Mouse (Mus musculus) gonadal fat pad, adult 2 months (tissue): ENCODE measurements around the gene Apol8. TPM values are rescaled to one million over a fixed set of nuclear protein-coding genes. Genes with fewer than 3 reads are reported as not detected.
"Not testable (repeated sequence)": the region's sequence is repeated elsewhere in the genome, so short reads cannot be mapped to it uniquely, and the experiment has no call there.

ENCODE experiments used
- DNase-seq: peaks from one replicate; pipeline ENCODE4 v3.0.0-alpha.2; 2012; ENCODE audit warnings: low read depth
- polyA plus RNA-seq: library from polyadenylated mRNA; depleted of rRNA; stranded (reverse); fragments of >200 nt; gene quantifications from 2 replicates; pipeline ENCODE4 v1.2.3, GENCODE M21; 2012

Apol8 gene
- polyA plus RNA-seq, 1 experiment, result 0.07 TPM

DNA sequence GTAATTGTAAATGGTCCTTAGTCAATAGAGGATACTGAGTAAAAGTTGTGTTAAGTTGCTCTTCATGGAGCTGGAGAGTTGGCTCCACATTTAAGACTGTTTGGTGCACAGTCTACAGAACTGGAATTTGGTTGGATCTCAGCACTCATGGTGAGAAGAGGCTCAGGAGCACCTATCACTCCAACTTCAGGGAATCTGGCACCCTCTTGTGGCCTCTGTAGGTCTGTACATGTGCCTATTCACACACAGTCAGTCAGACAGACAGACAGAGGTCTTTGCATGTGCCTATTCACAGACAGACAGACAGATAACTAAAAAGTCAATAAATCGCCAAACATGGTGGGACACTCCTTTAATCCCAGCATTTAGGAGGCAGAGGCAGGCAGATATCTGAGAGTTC is 6.3 kb downstream of the Apol8 start:
- no peak for DNase-seq

DNA sequence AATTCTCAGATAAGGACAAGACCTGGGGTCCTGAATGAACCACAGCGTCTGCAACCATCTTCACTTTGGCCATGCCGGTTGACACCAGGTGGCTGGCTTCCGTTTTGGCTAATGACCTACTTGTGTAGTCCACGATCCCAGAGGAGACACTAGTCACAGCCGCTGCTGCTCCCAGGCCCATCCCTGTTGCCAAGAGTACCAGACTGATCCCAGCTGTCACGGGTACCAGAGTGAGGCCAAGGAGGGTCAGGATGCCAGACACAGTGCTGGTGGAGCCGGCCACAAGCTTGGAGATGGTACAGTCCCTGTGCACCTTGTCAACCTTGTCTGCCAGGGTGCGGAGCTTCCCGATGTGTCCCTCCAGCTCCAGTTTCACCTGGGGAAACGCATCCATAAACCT is 7.1 kb downstream of the Apol8 start:
- DNase-seq, result no peak

DNA sequence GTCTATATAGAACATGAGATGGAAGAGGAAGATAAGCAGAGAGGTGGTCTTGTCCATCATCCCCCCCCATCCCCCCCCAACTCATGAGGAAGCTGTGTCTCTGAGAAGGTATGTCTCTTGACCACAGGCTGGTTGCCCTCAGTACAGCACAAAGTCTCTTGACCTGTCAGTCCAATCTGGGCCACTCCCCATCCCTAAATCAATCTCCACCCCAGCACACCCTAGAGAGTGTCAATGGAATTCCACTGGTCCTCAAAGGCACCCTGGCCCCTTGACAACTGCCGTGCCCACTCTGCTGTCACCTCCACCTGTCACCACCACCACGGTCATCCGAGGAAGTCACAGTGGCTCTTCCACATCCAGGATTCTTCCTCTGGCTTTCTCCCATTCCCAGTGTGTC is 8.4 kb downstream of the Apol8 start:
- no peak for DNase-seq

DNA sequence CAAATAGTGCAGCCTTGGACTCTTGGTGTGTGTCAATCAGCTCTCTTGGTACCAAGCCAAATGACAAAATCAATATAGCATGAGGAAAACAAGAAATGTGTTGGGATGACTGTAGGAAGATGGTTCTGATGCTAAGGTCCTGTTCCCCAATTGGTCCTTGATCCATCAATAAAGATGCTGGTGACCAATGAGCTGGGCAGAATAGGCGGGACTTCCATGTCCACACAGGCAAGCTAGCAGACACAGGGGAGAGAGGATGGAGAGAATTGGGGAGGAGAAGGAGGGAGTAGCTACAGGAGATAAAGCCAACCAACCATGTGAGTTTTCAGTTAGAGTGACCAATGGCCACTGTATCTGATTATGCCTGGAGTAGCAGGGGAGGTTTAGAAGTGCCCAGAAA is 10.5 kb downstream of the Apol8 start:
- DNase-seq, result no peak

DNA sequence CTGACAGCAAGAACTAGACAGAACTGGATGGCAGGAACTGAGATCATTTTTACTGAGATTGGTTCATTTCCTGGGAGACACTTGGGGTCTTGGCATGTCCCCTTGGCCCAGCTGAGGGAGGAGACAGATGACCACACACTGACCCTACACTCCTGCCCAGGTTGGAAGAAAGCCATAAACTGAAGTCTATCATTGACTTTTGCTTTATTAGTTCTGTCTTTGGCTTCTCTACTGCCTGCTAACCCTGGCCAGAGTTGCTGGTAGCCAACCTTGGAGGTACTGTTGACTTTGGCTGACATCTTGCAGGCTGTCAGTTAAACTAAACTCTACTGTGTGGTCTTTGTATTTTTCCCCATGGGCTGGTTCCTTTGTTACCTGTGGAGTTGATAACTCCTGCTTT is 11.7 kb downstream of the Apol8 start:
- no peak for DNase-seq

DNA sequence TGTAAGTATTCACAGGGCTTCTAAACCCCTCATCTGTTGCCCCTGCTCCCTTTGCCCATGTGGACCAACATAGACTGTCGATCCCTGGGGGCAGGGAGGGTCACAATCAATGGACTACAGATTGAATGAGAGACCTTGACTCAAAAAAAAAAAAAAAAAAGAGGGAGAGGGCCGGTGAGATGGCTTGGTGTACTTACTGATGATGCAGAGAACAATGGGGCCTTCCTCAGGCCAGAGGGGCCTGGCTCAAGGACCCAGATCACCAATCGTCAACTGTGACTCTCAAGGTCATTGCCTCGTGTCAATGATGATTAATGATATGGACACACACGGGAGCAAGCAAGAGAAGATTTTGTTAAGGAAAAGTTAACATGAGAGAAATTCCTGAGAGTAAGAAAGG is 12.2 kb downstream of the Apol8 start:
- no peak for DNase-seq

DNA sequence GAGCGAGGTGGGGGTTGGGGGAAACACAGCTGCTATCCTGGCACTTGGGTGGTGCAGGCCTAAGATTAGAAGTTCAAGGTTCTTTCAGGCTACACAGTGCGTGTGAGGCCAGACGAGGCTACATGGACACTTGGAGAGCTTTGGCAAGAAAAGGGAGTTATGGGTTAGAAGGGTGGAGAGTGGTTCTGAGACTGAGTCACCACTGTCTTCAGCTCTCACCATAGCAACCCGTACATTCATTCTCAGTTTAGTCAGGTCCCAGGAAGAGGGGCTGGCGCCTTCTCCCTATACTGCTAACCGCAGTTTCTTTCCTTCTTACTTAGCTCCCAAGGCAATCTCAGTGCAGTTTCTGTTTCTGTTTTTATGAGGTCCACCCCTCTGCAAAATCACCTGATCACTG is 15.2 kb downstream of the Apol8 start:
- not testable (repeated sequence) for DNase-seq

DNA sequence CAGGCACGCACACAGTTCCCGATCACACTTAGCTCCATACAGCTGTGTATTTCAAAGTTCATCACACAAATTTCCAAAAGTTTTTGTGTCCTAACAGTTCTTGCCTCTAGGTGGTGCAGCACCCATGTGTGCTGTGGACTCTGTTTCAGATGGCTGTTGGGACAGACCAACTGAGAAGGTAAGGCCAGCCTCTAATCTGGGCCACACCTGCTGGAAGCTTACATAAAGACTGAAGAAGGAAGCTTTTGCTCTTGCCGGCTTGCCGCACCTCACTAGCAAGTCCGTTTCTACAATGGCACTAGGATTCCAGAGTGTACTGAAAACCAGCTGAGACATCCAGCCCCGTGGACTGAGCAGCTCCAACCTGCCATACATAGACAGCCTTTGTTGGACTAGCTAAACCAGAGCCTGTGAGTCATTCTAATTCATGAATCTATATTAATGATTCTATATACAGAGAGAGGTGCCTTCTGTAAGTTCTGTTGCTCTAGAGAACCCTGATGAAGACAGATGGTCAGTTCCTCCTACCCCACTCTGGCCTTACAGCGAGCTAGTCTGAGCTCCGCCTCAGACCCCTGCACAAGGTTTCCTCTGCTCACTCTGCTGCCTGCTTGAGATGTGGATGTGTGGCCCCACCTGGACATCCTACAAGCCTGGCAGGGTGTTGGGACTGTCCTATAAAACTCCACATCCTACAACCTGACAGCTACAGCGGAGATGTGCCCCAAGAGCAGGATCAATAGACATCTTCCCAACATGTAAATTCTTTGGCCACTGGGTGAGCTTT is 16.1 kb downstream of the Apol8 start:
- DNase-seq, result no peak

DNA sequence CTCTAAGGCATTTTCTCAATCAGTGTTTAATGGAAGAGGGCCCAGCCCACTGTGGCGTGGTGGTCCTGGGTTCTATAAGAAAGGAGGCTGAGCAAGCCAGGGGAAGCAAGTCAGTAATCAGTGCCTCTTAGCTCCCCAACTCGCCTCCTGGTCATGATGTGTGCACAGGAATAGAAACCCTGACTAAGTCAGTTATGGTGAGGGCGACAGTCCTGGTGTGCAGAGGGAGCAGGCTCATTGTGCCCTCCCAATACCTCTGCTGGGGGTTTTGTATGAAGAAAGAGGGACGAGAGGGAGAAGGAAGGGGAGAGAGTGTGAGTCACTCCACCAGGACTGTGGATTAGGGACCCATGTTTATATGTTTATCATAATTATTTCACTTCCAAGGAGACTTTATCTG is 22.9 kb downstream of the Apol8 start:
- not testable (repeated sequence) for DNase-seq

DNA sequence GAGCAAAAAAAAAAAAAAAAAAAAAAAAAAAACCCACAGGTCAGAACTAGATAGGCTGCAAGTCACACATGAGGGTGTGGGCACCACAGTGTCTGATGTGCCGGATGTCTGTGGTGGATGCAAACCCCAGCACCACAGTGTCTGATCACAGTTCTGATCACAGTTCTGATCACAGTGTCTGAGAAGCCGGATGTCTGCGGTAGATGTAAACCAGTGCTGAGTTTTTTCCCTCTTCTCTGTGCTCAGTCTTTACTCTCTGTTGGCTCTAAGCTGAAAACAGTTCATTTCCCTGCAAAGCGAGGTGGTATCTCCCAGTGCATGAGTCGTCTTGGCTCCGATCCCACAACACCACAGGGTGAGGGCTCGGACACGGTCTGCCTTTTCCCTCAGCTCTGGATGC is 23.4 kb downstream of the Apol8 start:
- not testable (repeated sequence) for DNase-seq

DNA sequence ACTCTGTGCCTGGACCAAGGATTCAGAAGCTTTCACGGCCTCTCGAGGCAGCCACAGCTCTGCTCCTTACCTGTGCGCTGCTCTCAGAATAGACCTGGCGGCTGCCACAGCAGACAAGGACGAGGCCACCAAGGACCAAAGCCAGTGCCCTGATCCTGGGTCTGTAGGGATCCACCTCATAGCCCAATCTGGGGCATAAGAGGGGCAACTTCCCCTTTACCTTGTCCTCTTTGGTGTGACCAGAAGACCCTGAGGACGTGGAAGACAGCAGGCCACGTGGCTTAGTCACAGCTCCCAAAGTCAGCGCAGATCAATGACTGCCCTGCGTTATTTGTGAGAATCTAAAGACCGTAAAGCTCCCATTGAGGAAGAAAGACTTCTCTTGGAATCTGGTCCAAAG is 24.0 kb downstream of the Apol8 start:
- not testable (repeated sequence) for DNase-seq

DNA sequence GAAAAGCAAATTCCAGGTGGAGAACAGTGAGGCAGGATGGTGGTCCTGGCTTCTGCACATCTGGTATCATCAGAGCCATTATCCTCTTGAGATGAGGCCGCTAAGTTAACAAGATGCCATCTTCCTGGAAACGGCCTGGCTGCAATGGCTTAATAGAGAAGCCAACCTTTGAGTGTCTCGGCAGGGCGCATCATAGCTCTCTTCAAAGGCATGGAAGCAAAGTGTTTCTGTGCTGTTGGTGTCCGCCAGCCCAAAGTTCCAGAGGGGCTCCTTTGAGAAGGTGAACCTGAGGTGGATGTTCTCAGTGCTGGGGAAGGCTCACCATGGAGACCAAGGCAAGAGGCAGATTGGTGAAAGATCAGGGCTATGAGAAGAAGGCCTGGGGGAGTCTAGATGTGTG is 25.2 kb downstream of the Apol8 start:
- DNase-seq, result no peak

DNA sequence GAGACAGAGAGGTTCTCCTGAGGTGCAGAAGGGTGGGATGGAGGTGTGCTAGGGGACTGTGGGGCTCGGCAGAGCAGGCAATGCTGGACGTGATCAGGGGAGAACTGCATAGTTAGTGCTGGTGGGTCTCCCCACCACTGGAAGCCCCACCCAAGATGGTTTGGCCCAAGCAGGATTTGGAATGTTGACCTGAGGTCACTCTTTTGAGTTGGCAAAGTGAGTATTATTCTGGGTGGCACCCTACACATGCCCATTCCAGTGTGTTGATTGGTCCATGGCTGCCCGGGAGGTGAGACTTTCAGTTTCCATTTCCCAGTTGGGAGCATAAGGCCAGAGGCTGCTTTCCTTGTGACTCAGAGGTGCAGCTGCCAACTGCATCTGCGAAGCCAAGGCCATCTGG is 28.1 kb downstream of the Apol8 start, which contains the start of gene Apol9b:
Gene Apol9b (plus strand): TSS at position 301 of the 400 bp plus-strand sequence.
- not testable (repeated sequence) for DNase-seq

DNA sequence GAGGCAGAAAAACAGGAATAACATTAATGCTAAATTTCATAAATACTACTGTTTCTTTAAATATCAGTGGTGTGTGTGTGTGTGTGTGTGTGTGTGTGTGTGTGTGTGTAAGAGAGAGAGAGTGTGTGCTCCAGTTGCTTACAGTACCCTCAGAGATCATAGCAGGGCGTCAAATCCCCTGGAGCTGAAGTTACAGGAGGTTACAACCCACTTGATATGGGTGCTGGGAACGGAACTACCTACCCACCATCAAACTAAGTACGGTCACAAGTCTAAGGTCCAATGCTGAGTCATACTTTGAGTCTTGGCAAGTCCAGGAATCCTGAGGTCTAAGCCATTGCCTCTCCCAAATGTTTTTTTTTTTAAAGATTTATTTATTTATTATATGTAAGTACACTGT is 29.1 kb downstream of the Apol8 start:
- not testable (repeated sequence) for DNase-seq

DNA sequence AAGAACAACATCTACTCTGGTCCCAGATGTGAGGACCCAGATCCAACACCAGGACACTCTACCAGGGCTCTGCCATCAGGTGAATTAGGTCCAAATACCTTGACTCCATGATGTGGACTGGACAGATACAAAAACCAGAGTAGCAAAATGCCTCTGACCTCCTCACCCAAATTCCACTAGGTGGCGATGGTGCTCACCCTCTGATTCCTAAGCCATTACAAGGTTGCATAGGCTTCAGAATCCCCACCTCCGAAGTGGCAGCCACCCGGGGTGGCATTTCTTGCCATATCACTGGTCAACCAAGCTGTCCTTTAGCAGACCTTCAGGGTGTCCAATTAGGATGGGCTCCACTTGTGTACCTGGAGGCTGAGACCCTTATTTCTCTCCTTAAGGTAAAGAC is 29.7 kb downstream of the Apol8 start:
- not testable (repeated sequence) for DNase-seq

DNA sequence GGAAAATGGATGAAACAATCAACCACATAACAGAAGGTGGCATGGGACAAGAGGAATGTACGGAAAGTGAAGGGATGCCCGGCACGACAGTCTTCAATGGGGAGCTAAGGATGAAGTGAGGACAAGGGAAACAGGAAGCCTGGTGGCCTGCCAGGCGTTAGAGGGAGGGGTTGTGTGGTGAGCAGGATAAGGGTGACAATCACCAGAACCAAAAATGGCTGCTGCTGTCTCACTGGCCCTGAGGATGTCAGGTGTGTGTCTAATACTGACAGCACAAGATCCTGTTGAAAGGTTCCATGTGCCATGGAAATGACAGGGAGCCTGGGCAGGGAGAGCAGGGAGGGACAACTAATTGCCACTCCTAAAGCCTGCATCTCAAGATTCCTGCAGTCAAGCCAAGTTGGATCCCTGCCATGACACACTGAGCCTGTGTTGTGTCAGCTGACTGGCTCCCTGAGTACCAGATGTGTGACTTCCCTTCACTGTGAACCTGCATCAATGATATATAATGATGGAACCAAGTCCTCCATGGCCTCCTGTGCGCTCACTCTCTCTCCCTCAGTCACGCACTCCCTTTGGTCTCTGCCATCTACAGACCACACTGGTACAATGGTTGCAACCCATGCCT is 31.3 kb downstream of the Apol8 start:
- DNase-seq, result not testable (repeated sequence)

DNA sequence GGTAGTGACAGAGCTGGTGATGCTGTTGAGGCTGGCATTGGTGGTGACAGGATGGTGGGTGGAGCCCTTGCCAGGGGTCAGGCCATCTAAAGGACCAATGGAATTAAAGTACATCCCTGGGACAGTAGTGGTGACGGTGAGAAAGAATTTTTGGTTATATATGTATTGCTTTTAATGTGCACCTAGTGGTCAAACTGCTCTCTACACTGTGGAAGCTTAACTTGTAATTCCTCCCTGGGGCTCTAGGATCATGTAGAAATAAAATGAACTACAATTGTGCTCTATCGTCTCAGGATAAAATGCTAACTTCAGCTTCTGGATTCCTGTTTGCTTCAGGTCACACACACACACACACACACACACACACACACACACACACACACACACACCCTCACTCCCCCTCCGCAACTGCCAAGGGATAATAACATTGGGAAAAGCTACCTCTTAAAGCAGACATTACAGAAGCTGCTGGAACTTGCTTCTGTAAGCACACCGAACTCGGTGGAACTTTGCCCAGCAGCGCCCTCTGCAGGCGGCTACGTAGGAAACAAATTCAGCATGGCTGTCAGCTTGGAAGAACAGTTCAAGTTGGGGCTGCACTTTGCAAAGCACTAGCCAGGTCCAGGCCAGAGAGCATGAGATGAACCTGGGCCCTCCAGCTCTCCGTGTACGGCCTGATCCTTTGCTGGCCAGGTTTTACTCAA is 32.4 kb downstream of the Apol8 start:
- DNase-seq, result not testable (repeated sequence)

DNA sequence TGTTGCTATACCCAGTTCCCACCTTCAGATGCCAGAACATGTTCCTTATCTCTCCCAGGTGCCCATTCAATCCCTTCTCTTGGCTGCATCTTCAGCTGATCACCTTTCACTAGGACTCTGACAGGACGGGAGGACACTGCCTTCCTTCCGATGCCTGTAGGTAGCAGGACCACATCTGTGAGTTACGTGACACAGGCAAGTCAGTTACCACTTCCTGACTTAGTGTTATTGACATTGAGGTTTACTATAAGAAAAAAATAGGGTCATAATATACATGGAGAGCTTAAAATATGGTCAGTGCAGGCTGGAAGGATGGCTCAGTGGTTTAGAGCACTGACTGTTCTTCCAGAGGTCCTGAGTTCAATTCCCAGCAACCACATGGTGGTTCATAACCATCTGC is 35.3 kb downstream of the Apol8 start:
- not testable (repeated sequence) for DNase-seq

DNA sequence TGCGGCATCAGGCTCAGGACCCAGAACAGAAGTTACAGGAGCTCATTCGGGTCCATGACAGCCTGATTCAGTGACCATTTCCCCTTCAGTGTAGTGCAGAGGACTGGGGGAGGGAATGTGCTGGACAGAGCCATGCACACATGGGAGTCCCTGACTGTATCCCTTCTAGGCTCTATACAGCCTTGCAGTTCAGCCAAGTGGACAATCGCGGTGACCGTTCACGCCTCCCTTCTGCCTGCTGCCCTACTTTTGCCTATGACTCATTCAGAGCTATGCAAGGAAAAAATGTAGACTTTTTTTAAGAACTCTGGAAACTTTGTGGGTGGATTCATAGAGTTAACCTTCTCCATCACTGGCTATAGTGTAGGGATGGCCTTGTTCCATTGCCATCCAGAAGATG is 38.6 kb downstream of the Apol8 start:
- DNase-seq, result not testable (repeated sequence)

DNA sequence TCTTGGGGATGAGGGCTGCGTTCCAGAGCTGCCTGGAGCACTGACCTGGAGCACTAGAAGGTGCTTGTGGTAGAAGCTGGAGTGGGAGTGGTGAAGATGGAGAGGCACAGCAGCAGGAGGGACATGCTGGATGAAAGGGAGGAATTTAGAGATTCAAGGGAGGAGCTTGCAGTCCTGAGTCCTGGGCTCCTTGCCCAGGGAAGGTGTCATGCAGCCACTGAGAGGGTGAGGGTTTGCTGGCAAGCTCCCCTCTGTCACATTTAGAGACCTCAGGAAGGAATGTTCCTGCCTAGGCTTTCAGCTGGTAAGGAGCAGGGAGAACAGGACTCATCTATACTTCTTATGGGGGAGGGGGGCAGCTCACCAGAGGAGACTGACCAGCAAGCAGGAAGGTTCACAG is 47.9 kb downstream of the Apol8 start:
- not testable (repeated sequence) for DNase-seq

DNA sequence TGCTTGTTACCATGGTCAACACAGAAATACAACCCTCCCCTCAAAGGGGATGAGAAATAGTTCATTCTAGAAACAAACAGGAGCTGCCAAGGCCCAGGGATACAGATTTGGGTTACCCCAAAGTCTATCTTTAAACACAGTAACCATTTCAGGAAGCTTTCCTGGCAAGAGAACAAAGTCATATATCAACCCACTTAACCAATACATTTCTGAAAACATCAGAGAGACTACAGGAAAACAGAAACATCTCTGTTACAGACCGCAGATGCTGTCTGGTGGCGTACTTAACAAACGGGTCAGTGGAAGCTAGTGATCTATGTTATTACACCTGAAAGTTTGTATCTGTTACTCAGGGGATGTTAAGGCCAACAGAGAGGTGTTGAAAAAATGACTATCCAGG is 51.5 kb downstream of the Apol8 start:
- DNase-seq, result not testable (repeated sequence)

DNA sequence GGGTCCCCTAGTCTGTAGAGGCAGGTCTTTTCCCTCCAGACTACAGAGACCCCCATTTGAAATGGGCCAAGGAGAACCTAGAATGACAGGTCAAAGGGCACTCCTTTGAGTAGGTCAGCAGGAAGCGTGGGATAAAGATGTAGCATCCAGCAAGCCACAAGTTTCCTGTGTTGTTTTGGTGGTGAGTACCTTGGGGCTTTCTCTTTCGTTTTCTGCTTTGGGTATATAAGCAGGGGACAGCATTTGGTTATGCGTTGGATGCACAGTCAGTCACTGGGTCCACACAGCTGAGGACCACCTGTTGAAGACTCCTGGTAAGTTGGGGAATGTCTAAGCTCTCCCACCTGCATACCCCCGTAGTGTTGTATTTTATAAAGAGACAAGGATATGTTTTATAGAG is 58.1 kb downstream of the Apol8 start, which contains the start of gene Apol7e:
Gene Apol7e (plus strand): TSS at position 202 of the 400 bp plus-strand sequence.
- DNase-seq, result not testable (repeated sequence)
